Mouse (Mus musculus): ENCODE measurements around the gene Dmap1. TPM values are rescaled to one million over a fixed set of nuclear protein-coding genes. Genes with fewer than 3 reads are reported as not detected.

Gene Dmap1
- polyA plus RNA-seq, 1 experiment from 2014 or later, result 53.7 TPM

Other genes with a start within 250 kb of the Dmap1 start
- 69.2 and 74.0 TPM in 2 replicates for gene Rnf220, start 185.2 kb downstream of the Dmap1 start, polyA plus RNA-seq (2015; fragmentation: Nextera tagmentation; extraction: Ambion mirVana)
- 79.4 and 79.9 TPM in 2 replicates for gene Eri3, start 131.9 kb downstream of the Dmap1 start, polyA plus RNA-seq (2015; fragmentation: Nextera tagmentation; extraction: Ambion mirVana)
- gene Gm12845, start 42.1 kb upstream of the Dmap1 start, polyA plus RNA-seq (2015; fragmentation: Nextera tagmentation; extraction: Ambion mirVana), result not detected in 2 replicates
- gene Klf17, start 83.4 kb upstream of the Dmap1 start, polyA plus RNA-seq (2015; fragmentation: Nextera tagmentation; extraction: Ambion mirVana), result 0.10 TPM in 1 of 2 replicates, not detected in the other
- 1.4 and 2.6 TPM in 2 replicates for gene Slc6a9, start 152.2 kb upstream of the Dmap1 start, polyA plus RNA-seq (2015; fragmentation: Nextera tagmentation; extraction: Ambion mirVana)
- gene Ccdc24, start 190.3 kb upstream of the Dmap1 start, polyA plus RNA-seq (2015; fragmentation: Nextera tagmentation; extraction: Ambion mirVana), result 0.08 and 0.33 TPM in 2 replicates
- 1.3 and 1.7 TPM in 2 replicates for gene B4galt2, start 201.2 kb upstream of the Dmap1 start, polyA plus RNA-seq (2015; fragmentation: Nextera tagmentation; extraction: Ambion mirVana)
- gene Atp6v0b, start 205.1 kb upstream of the Dmap1 start, polyA plus RNA-seq (2015; fragmentation: Nextera tagmentation; extraction: Ambion mirVana), result 215 TPM in 2 replicates
- gene Dph2, start 209.8 kb upstream of the Dmap1 start, polyA plus RNA-seq (2015; fragmentation: Nextera tagmentation; extraction: Ambion mirVana), result 20.4 and 22.5 TPM in 2 replicates
- 22.0 and 25.4 TPM in 2 replicates for gene Ipo13, start 232.7 kb upstream of the Dmap1 start, polyA plus RNA-seq (2015; fragmentation: Nextera tagmentation; extraction: Ambion mirVana)
- 0.05 and 0.30 TPM in 2 replicates for gene Artn, start 247.5 kb upstream of the Dmap1 start, polyA plus RNA-seq (2015; fragmentation: Nextera tagmentation; extraction: Ambion mirVana)

Measured in thymus, postnatal 0 days (tissue).